Mouse (Mus musculus): Measurements from ENCODE around the gene Dnase1l2. TPM values are rescaled to one million over a fixed set of nuclear protein-coding genes. Genes with fewer than 3 reads are reported as not detected.

The Dnase1l2 gene
- polyA plus RNA-seq, 1 experiment from 2014 or later, result 9.5 TPM

DNA sequence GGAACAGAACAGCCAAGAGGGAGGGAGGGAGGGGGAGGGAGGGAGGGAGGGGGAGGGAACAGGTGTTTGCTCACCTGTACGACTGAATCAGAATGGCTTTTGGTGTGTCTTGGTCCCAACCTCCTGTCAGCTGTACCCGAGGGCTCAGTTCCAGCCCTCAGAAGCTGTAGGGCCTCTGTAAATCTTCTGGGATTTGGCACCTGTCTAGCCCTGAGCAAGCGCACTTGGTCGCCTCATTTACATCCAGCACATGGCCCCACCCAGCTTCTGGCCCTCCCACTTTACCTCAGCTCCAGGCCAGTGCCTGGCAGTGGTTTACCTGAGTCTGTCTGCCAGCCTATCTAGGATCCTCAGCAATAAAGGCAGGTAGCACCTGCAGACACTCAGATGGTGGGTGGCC lies 49.4 kb downstream of the Dnase1l2 start:
- H3K9me3 ChIP-seq (ENCODE audit: control insufficient read depth, low read length), result no peaks in the 10 kb centered on the region
- 36% methylated on average over 4 of the region's 4 CpGs for WGBS
- ATAC-seq, result no peak
- H3K4me3 ChIP-seq (replicated peaks; ENCODE audit: low read length), result no peak overlapping the region
- H3K4me1 ChIP-seq (replicated peaks; ENCODE audit: control insufficient read depth, insufficient read depth, low read length), result no peaks in the 10 kb centered on the region
- H3K4me2 ChIP-seq (ENCODE audit: low read length), result no peak overlapping the region
- no peaks in the 10 kb centered on the region for H3K27me3 ChIP-seq (replicated peaks; ENCODE audit: control insufficient read depth, insufficient read depth, low read length)
- no peak overlapping the region for H3K27ac ChIP-seq (ENCODE audit: low read length)
- H3K36me3 ChIP-seq (ENCODE audit: control insufficient read depth, insufficient read depth), result peaks cover 2% of the 10 kb centered on the region; the same call in 1 of the 2 replicates
- no peak overlapping the region for H3K9ac ChIP-seq (replicated peaks; ENCODE audit: low read depth, low read length)

DNA sequence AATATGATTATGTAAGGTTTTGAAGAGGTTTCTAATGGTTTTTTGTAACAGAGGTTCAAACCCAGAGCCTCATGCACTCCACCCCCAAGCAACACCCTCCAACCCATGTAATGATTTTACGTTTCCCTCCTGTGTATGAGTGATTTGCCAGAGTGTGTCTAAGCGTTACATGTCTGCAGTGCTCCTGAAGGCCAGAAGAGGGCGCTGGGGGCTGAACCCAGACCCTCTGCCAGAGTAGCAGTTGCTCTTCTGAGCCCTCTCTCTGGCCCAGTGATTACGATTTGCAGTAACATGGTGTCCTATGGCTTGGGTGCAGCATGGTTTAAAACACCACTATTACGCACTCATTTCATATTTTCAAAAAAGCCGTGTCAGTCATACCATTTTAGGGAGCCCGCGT lies 51.8 kb downstream of the Dnase1l2 start:
- Histone ChIP-seq H3K36me3 (ENCODE audit: control insufficient read depth, insufficient read depth) (peaks cover 6% of the 10 kb centered on the region; the same call in 1 of the 2 replicates), H3K9me3 (ENCODE audit: control insufficient read depth, low read length) (no peaks in the 10 kb centered on the region), H3K9ac (replicated peaks; ENCODE audit: low read depth, low read length) (no peak overlapping the region), H3K4me3 (replicated peaks; ENCODE audit: low read length) (no peak overlapping the region), H3K27me3 (replicated peaks; ENCODE audit: control insufficient read depth, insufficient read depth, low read length) (no peaks in the 10 kb centered on the region), H3K4me1 (replicated peaks; ENCODE audit: control insufficient read depth, insufficient read depth, low read length) (no peaks in the 10 kb centered on the region), H3K27ac (ENCODE audit: low read length) (no peak overlapping the region), H3K4me2 (ENCODE audit: low read length) (no peak overlapping the region)
- WGBS, result 66% methylated on average over 8 of the region's 8 CpGs
- ATAC-seq, result no peak

Other genes with a start within 250 kb of the Dnase1l2 start
- gene Tbc1d24, start 237.5 kb downstream of the Dnase1l2 start, polyA plus RNA-seq (2015; fragmentation: Nextera tagmentation; extraction: Ambion mirVana), result 20.6 and 24.6 TPM in 2 replicates
- 4.7 and 5.2 TPM in 2 replicates for gene Ntn3, start 233.6 kb downstream of the Dnase1l2 start, polyA plus RNA-seq (2015; fragmentation: Nextera tagmentation; extraction: Ambion mirVana)
- 10.2 and 12.2 TPM in 2 replicates for gene Tedc2, start 222.3 kb downstream of the Dnase1l2 start, polyA plus RNA-seq (2015; fragmentation: Nextera tagmentation; extraction: Ambion mirVana)
- 26.0 and 32.0 TPM in 2 replicates for gene Ccnf, start 191.6 kb downstream of the Dnase1l2 start, polyA plus RNA-seq (2015; fragmentation: Nextera tagmentation; extraction: Ambion mirVana)
- 0.47 and 0.97 TPM in 2 replicates for gene Abca17, start 92.0 kb downstream of the Dnase1l2 start, polyA plus RNA-seq (2015; fragmentation: Nextera tagmentation; extraction: Ambion mirVana)
- gene Abca3, start 91.2 kb downstream of the Dnase1l2 start, polyA plus RNA-seq (2015; fragmentation: Nextera tagmentation; extraction: Ambion mirVana), result 23.9 and 29.6 TPM in 2 replicates
- 362 and 389 TPM in 2 replicates for gene Rnps1, start 28.5 kb downstream of the Dnase1l2 start, polyA plus RNA-seq (2015; fragmentation: Nextera tagmentation; extraction: Ambion mirVana)
- 30.4 and 34.8 TPM in 2 replicates for gene Eci1, start 16.5 kb downstream of the Dnase1l2 start, polyA plus RNA-seq (2015; fragmentation: Nextera tagmentation; extraction: Ambion mirVana)
- 37.9 and 54.0 TPM in 2 replicates for gene E4f1, start 27.2 kb upstream of the Dnase1l2 start, polyA plus RNA-seq (2015; fragmentation: Nextera tagmentation; extraction: Ambion mirVana)
- gene Pgp, start 27.3 kb upstream of the Dnase1l2 start, polyA plus RNA-seq (2015; fragmentation: Nextera tagmentation; extraction: Ambion mirVana), result 50.5 and 54.0 TPM in 2 replicates
- 0.39 and 0.92 TPM in 2 replicates for gene Bricd5, start 30.8 kb upstream of the Dnase1l2 start, polyA plus RNA-seq (2015; fragmentation: Nextera tagmentation; extraction: Ambion mirVana)
- gene Mlst8, start 36.0 kb upstream of the Dnase1l2 start, polyA plus RNA-seq (2015; fragmentation: Nextera tagmentation; extraction: Ambion mirVana), result 38.9 and 42.4 TPM in 2 replicates
- gene Caskin1, start 45.5 kb upstream of the Dnase1l2 start, polyA plus RNA-seq (2015; fragmentation: Nextera tagmentation; extraction: Ambion mirVana), result 18.8 and 30.4 TPM in 2 replicates
- 108 and 121 TPM in 2 replicates for gene Traf7, start 84.8 kb upstream of the Dnase1l2 start, polyA plus RNA-seq (2015; fragmentation: Nextera tagmentation; extraction: Ambion mirVana)
- 6.8 and 10.9 TPM in 2 replicates for gene Rab26, start 91.1 kb upstream of the Dnase1l2 start, polyA plus RNA-seq (2015; fragmentation: Nextera tagmentation; extraction: Ambion mirVana)
- gene Pkd1, start 106.7 kb upstream of the Dnase1l2 start, polyA plus RNA-seq (2015; fragmentation: Nextera tagmentation; extraction: Ambion mirVana), result 18.3 and 27.6 TPM in 2 replicates
- gene Tsc2, start 189.5 kb upstream of the Dnase1l2 start, polyA plus RNA-seq (2015; fragmentation: Nextera tagmentation; extraction: Ambion mirVana), result 80.4 and 86.8 TPM in 2 replicates
- gene Nthl1, start 189.6 kb upstream of the Dnase1l2 start, polyA plus RNA-seq (2015; fragmentation: Nextera tagmentation; extraction: Ambion mirVana), result 13.4 and 14.4 TPM in 2 replicates
- gene Slc9a3r2, start 207.2 kb upstream of the Dnase1l2 start, polyA plus RNA-seq (2015; fragmentation: Nextera tagmentation; extraction: Ambion mirVana), result 28.1 and 31.2 TPM in 2 replicates
- gene Npw, start 215.4 kb upstream of the Dnase1l2 start, polyA plus RNA-seq (2015; fragmentation: Nextera tagmentation; extraction: Ambion mirVana), result not detected in 2 replicates
- 17.9 and 22.0 TPM in 2 replicates for gene Zfp598, start 226.6 kb upstream of the Dnase1l2 start, polyA plus RNA-seq (2015; fragmentation: Nextera tagmentation; extraction: Ambion mirVana)
- gene Syngr3, start 246.8 kb upstream of the Dnase1l2 start, polyA plus RNA-seq (2015; fragmentation: Nextera tagmentation; extraction: Ambion mirVana), result 143 and 193 TPM in 2 replicates